Mouse (Mus musculus): ENCODE results near the gene Zdhhc4. TPM values are rescaled to one million over a fixed set of nuclear protein-coding genes. Genes with fewer than 3 reads are reported as not detected.

The Zdhhc4 gene
- total RNA-seq (2014; fragmentation: Nextera tagmentation) (57.9 and 81.0 TPM in 2 replicates), total RNA-seq (2017) (38.5 and 49.2 TPM in 2 replicates)

DNA sequence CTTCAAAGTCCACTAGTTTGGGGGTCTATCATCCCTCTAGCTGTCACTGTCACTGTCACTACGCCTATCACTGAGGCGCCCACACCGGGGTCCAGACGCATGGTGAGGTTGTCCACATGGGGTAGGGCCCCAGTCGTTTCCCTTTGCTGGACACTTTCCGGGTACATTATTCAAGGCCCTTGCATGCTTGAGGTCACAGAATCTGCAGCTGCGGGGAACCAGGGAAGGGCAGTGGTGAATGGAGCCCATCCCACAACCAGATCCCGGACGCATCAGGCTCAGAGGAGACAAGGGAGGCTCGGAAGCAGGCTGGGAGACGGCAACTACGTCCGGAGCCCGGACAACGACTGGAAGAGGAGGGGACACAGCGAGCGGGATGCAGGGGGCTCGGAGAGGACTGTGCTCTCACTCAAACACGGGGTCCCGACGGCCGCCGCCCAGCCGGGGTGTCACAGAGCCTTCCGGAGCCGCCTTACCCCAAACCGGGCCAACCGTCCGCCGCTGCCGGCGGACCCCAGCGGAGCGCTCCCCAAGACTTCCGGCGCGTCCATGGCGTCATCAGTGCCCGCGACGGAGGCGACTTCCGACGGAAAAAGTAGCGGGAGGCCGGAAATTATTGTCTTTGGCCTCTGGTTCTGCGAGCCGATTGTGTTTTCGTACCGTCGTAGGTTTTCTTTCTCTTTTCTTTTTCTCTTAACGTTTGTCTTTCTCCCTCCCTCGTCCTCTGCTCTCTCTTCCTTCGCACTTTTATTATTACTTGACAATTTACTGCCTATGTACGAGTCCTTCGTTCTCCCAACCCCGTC, at the start of gene Zdhhc4:
Gene Zdhhc4, minus strand, starts transcription at position 567 of the 806 bp plus-strand sequence.
- peak; percentile 93 for ATAC-seq (replicated peaks; ENCODE audit: poor library complexity, severe bottlenecking)

DNA sequence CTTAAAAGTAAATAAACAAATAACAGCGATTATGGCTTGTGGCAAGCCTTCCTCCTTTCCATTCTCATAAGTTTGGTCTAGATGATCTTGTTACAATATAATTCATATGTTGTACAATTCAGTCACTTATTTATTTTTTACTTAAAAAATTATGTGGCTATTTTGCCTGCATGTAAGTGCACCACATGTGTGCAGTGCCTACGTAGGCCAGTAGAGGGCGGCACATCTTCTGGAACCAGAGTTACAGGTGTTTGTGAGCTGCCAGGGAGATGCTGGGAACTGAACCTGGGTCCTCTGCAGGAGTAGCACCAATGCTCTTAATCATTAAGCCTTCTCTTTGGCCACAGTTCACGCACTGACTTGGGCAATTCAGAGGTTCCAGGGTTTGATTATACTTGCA, 47.1 kb upstream of the Zdhhc4 start:
- no peak for ATAC-seq (replicated peaks; ENCODE audit: poor library complexity, severe bottlenecking)

DNA sequence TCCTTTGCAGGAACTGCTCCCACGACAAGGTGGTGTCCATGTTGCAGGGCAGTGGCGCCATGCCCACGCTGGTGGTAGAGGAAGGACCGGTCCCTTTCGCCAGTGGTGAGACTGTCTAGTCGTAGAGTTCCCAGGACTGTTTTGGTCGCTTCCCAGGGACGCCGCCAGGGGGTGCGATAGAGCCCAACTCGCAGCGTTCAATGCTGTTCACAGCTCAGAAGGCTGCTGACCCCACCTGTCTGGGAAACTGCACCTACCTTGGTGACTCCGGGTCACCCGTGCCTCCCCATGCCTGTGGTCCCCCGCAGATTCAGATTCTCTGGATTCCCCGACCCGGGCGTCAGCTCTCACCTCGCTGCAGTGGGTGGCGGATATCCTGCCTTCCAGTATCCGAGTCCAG, 46.2 kb upstream of the Zdhhc4 start:
- ATAC-seq (replicated peaks; ENCODE audit: poor library complexity, severe bottlenecking) = peak; percentile 87

DNA sequence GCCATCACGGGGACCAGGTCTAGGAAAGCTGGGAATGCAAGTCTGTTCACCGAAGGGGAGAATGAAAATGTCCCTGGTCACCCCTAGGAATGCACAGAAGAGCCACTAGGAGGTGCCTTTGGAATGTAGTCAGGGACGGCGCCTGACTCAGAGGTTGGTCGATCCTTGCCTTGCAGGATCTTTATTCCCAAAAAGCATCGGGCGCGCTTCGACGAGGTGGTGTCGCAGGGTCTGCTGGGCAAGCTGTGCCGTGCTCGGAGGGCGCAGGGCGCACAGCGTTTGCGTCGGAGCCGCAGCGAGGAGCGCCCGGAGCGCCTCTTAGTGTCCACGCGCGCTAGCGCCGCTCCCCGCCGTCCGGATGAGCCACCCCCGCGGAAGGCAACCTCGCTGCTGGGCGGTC, 43.8 kb upstream of the Zdhhc4 start:
- ATAC-seq (replicated peaks; ENCODE audit: poor library complexity, severe bottlenecking) = no peak

DNA sequence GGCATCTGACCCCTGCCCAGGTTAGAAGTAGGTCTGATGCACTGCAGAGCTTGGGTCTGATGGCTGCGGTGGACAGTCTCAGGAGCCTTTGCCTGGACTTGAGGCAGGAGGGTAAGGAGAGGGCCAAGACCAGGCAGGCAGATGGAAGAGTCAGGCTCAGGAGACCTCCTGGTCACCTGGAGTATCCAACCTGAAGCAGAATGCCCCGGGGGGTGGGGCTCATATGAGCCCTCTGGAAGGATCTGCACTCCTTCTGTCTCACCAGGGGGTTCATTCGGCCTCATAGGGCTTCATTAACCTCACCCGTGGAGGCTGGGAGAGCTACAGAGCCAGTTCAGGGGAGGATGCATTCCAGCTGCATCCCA, 42.1 kb upstream of the Zdhhc4 start:
- no peak for ATAC-seq (replicated peaks; ENCODE audit: poor library complexity, severe bottlenecking)

DNA sequence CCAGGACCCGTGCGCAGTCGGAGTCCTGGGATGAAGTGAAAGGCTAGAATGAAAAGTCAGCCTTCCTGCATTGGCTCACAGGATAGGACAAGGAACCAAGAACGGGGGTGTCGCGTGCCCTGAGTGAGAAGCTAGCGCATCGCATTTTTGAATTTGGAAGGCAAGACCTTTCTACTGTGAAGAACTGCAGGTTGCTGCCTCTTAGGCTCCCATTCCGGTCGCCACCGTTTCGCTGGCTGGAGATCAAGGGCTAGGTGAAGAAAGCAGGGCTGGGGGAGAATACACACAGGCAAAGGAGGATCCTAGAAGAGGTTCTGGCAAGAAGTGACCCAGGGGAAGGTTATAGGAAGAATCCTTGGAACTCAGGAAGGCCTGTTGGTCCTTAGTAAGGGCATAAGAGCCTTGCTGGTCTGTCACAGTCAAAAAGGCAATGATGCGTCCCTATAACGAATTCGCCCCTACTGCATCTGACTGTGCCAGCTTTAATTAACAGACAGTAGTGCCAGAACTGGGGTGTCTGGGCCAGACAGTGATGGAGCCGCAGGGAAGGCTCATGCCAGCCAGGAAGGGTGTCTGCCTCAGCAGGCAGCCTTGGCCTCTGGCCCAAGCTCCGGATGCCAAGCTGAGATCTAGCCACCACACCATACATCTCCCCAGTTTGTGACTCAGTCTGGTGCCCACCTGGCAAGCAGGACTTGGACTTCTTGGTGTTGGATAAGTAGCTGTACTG, 41.5 kb upstream of the Zdhhc4 start:
- no peak for ATAC-seq (replicated peaks; ENCODE audit: poor library complexity, severe bottlenecking)

DNA sequence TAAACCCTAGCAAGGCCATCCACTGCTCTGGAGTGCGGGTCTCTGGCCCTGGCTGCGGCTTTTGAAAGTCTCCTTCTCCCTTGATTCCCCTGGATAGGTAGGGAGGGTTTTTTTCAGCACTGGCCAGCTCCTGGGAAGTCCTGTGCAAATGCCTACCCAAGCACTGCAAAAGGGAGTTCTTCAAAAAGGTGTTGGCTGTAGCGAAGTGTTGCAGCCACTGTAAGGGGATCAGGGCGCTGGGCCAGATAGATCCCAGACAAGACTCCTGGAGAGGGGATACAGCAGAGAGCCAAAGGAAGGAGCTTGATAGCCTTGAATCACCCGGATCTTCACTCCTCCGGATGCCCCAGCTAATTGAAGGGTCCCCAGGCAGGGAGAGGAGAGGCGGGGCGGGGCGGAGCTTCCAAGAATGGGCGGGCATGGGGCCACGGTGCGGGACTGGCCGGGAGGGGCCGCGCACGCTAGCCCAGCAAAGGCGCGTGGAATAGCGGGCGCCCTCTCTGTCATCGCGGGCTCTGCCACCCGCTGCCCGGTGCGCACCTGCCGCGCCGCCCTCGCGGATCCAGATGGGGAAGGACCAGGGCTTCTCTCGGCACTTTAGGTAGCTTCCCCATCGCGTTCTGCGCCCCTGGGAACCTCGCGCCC, 40.7 kb upstream of the Zdhhc4 start:
- ATAC-seq (replicated peaks; ENCODE audit: poor library complexity, severe bottlenecking) = peak; percentile 25

DNA sequence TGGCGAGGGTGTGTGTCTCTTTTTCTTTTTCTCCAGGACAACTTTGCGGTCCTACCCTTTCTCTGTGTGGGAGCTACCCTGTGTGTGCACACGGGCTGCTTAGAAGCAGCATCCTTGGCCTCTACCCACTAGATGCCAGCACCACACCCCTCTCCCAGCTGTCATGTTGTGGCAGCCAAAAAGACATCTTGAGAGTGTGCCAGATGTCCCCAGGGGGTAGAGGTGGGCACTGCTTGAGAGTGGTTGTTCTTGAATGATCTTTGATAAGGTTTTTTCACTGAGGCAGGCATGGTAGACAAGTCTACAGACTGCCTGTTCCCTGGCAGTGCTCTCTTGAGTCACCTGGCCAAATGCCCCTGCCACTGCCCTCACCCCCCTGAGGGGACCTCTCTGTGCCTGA, 38.9 kb upstream of the Zdhhc4 start:
- ATAC-seq (replicated peaks; ENCODE audit: poor library complexity, severe bottlenecking) = no peak

DNA sequence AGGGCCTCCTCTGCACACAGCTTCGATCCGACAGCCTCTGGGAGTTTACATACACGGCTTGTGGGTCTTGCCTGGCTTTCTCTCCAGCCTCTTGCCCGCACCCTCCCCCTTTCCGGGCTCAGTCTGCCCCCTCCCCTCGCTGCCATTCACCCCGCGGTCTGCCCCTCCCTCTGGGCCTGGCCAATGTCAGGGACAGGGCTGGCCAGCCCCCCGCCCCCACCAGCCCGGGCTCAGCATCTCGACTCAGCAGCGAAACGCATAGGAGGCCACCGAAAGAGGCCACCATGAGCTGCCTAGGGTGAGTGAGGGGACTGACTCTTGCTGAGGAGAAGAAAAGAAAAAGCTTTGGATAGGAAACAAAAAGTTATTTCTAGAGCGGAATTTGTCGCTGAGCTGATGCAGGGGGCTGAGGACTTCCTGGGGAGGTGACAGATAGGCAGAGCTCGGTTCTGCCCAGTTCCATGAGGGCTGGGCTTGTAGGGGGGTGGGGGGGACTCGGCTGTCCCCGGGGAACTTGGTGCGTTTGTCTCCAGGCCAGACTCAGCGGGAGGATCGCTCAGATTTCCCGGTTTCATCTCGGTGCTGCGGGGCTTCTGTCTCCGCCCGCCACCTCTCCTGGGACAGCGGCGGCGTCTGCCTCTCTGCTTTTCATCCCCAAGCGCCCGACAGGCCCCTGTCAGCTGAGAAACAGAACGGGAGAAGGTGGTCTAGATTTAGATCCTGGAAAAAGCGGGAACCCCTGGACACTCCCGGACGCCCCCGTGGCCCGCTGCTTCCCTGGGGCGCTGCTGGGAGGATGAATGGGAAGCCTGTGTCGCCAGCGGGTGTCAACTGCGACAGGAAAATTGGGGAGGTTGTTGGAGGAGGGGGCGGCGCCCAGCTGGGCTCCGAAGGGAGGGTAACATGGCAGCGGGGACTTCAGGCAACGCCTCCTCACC, 34.9 kb upstream of the Zdhhc4 start:
- ATAC-seq (replicated peaks; ENCODE audit: poor library complexity, severe bottlenecking) = no peak; the same call in 1 of the 2 replicates

DNA sequence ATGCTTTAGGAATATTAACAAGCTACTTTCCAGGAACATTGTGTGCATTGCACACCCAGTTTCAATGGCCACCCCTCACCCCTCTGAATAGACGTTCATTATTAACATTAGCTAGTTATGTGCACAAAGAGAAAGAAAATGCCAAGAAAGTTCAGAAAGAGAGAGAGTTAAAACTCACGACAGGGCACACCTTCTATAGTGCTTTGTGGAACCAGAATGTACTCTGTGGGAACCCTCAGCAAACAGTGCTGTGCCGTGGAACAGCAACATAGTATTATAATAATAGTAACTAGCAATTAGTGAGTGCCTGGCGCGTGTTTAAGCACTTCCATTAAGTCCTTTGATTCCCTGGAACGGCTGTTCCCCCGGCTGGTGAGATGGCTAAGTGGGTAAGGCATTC, 32.4 kb upstream of the Zdhhc4 start:
- no peak for ATAC-seq (replicated peaks; ENCODE audit: poor library complexity, severe bottlenecking)

DNA sequence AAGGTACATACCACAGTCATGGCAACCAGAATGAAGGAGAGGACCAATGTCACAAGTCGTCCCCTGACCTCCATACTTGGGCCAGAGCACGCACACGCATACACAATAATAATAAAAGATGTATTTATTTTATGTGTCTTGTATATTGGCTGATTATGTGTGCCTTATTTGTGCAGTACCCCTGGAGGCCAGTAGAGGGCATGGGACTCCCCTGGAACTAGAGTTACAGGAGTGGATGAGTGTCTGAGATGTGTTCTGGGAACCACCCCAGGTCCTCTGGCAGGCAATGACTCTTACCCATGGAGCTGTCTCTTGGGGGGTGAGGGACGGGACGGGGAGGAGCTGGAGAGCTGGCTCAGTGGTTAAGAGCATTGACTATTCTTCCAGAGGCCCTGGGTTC, 30.9 kb upstream of the Zdhhc4 start:
- peak; percentile 43; the same call in 1 of the 2 replicates for ATAC-seq (replicated peaks; ENCODE audit: poor library complexity, severe bottlenecking)

DNA sequence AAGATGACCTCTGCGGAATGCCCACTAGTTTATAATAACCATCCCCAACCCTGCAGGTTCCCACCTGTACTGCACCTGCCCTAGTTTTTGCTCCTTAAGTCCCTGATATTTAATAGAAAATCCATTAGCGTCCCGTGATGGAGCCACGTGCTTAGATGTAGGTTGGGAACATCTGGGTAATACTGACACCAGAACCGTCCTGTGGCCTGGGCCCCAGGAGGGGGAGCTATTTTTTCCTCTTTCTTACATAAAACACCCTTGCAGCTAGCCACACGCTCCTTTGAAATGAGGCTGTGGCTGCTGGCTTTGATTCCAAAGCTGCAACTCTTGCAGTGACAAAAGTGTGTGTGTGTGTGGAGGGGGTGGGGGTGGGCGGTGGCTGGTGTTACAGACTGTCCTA, 30.2 kb upstream of the Zdhhc4 start:
- no peak for ATAC-seq (replicated peaks; ENCODE audit: poor library complexity, severe bottlenecking)

DNA sequence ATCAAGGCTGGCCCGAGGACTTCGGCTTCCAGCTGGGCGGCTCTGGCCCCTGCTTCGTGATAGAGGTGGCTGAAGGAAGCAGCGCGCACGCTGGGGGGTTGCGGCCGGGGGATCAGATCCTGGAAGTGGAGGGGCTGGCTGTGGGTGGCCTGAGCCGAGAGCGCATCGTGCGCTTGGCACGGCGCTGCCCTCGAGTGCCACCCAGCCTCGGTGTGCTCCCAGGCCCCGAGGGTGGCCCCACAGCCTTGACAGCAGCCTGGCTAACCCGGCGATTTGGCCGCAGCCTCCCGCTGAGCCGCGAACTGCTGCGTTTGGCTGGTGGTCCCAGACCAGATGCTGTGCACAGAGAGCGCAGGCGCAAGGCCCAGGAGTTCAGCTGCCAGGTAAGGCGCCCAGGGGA, 28.5 kb upstream of the Zdhhc4 start:
- ATAC-seq (replicated peaks; ENCODE audit: poor library complexity, severe bottlenecking) = no peak

DNA sequence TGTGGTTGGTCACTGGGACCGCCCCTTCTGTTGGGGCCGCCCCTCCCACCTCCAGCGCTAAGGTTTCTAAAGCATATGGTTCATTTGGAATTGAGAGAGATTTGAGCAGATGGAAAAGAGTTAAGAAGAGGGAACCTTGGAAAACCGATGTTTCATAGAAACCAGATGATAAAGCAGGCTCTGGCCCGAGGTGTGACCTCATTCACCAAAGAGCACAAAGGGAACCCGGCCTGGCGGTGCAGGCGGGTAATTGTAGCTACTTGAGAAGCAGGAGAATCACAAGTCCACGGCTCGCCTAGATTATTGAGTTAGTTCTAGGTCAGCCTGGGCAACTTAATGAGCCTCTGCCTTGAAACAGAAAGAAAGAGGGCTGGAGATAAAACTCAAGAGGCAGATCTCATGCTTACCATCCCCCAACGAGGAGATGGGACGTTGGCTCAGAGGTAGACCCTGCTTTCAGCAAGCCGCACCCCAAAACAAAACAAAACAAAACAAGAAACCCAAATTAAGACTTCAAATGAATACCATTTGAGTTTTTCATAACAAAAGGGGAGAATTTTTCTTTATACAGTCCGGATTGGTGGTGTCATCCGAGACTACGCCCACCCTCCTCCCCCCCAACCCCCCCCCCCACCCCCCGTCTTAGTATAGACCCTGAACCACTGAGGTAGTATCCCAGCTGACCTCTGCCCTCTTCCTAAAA, 27.8 kb upstream of the Zdhhc4 start, which contains the start of gene Grid2ip:
Gene Grid2ip, plus strand, starts transcription at position 653 of the 703 bp plus-strand sequence.
- ATAC-seq (replicated peaks; ENCODE audit: poor library complexity, severe bottlenecking) = no peak

DNA sequence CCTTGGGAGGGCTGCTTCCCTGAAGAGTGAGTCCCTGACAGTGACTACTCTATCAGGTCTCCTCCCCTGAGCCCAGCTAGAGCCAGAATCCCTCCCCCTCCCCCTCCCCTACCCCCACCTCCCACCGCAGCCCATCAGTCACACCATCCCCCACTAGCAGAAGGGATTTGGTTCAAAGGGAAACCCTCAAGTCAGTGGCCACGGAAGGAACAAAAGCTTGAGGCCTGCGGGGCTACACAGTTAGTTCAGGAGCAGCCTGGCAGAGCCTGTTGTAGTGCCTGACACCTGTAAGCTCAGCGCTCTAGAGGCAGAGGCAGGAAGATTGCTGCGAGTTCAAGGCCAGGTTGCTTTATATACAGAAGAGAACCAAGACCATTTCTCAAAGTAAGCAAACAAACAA, 27.0 kb upstream of the Zdhhc4 start:
- no peak for ATAC-seq (replicated peaks; ENCODE audit: poor library complexity, severe bottlenecking)

DNA sequence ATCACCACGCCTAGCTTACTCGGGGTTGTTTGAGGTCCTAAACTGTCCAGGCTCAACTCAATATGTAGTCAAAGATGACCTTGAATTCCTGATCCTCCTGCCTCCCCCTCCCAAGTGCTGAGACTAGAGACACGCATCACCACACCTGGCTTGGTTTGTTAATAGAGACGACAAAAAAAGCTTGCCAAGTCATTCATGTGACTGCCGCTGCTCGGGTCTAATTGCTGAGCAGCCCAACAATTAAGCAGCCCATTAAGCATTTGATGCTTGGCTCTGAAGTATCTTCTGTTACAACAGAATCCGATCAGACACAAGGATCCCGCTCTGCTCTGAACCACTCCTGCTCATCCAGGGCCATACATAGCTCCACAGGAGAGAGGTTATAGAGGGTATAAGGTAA, 17.3 kb upstream of the Zdhhc4 start:
- no peak for ATAC-seq (replicated peaks; ENCODE audit: poor library complexity, severe bottlenecking)

DNA sequence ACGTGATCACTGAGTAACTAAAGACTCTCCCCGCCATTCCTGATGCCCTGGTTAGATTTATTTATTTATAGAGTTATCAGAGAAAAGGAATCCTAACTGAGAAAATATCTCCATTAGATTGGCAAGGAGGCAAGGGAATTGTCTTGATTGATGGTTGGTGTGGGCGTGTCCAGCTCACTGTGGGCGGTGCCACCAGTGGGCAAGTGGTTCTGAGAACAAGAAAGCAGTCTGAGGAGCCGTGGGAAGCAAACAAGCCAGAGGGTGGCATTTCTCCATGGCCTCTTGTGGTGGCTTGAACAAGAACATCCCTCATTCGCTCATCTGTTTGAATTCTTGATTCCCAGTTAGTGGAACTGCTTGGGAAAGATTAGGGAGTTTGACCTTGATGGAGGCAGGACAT, 10.5 kb upstream of the Zdhhc4 start:
- ATAC-seq (replicated peaks; ENCODE audit: poor library complexity, severe bottlenecking) = no peak

DNA sequence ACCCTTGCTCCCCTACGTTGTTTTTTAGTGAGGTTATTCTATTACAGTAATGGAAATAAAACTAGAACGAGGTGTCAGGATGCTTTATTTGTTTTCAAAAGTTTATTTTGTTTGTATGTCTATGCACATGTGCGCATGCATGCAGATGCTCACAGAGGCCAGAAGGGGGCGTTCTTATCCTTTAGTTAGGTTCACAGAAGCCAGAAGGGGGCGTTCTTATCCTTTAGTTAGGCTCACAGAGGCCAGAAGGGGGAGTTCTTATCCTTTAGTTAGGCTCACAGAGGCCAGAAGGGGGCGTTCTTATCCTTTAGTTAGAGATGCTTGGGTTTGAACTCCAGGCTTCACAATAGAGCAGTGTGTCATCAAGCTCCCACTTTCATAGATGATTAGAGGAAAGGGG, 7.5 kb upstream of the Zdhhc4 start:
- 0 out of 2 replicates have a peak, but pooled peaks have one; percentile 29 for ATAC-seq (replicated peaks; ENCODE audit: poor library complexity, severe bottlenecking)

DNA sequence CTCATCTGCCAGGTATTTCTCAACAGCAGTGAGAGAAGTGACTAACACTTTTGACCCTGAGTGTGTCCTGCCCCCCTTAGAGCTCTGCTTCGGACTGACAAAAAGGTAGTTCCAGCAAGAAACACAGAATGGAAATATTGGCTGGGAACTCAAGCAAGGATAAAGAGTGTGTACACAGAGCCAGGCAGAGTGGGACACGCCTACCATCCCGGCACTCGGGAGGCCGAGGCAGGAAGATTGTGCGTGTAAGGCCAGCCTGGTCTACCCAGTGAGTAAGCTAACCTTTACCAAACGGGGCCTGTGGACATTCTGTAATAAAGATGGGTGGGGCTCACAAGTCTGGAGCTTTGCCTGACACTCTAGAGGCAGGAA, 6.0 kb upstream of the Zdhhc4 start:
- ATAC-seq (replicated peaks; ENCODE audit: poor library complexity, severe bottlenecking) = peak; percentile 38

Data from granulocyte monocyte progenitor cell, adult 5-6 weeks (primary cell).